Mouse (Mus musculus): ENCODE measurements at regions not wholly inside any gene's neighbourhood (a gene's known extent, or its start where the extent isn't known, plus 50 kb on each side); places are given as distances from the start of the nearest gene placed in this dataset.

GRCm38 (mm10) chr2:137456436-137456835 lies 340.0 kb upstream of the Jag1 start:
- DNase-seq (ENCODE audit: low spot score in 2 of 2): no peak

- no peak for DNase-seq (ENCODE audit: low spot score in 2 of 2)
These were observed 330.5 kb upstream of the Jag1 start for GRCm38 (mm10) chr2:137446919-137447318.

GRCm38 (mm10) chr2:137437741-137438140 lies 321.3 kb upstream of the Jag1 start:
- no peak for DNase-seq (ENCODE audit: low spot score in 2 of 2)

GRCm38 (mm10) chr2:137436161-137436560 lies 319.7 kb upstream of the Jag1 start:
- no peak for DNase-seq (ENCODE audit: low spot score in 2 of 2)

GRCm38 (mm10) chr2:137422656-137423055 lies 306.2 kb upstream of the Jag1 start:
- DNase-seq (ENCODE audit: low spot score in 2 of 2): no peak

GRCm38 (mm10) chr2:137419678-137420077 lies 303.2 kb upstream of the Jag1 start:
- DNase-seq (ENCODE audit: low spot score in 2 of 2): no peak

- no peak for DNase-seq (ENCODE audit: low spot score in 2 of 2)
These were observed 301.2 kb upstream of the Jag1 start for GRCm38 (mm10) chr2:137417691-137418090.

- DNase-seq (ENCODE audit: low spot score in 2 of 2): no peak
These were observed 297.0 kb upstream of the Jag1 start for GRCm38 (mm10) chr2:137413432-137413831.

GRCm38 (mm10) chr2:137409611-137410010 lies 293.2 kb upstream of the Jag1 start:
- no peak for DNase-seq (ENCODE audit: low spot score in 2 of 2)

- DNase-seq (ENCODE audit: low spot score in 2 of 2): no peak
These were observed 291.9 kb upstream of the Jag1 start for GRCm38 (mm10) chr2:137408294-137408693.

- no peak for DNase-seq (ENCODE audit: low spot score in 2 of 2)
These were observed 277.0 kb upstream of the Jag1 start for GRCm38 (mm10) chr2:137393486-137393885.

- DNase-seq (ENCODE audit: low spot score in 2 of 2): no peak
These were observed 263.4 kb upstream of the Jag1 start for GRCm38 (mm10) chr2:137379816-137380215.

GRCm38 (mm10) chr2:137375346-137375745 lies 258.9 kb upstream of the Jag1 start:
- DNase-seq (ENCODE audit: low spot score in 2 of 2): no peak

- DNase-seq (ENCODE audit: low spot score in 2 of 2): no peak
These were observed 254.6 kb upstream of the Jag1 start for GRCm38 (mm10) chr2:137371062-137371461.

GRCm38 (mm10) chr2:137363006-137363405 lies 246.6 kb upstream of the Jag1 start:
- no peak for DNase-seq (ENCODE audit: low spot score in 2 of 2)

- no peak for DNase-seq (ENCODE audit: low spot score in 2 of 2)
These were observed 240.8 kb upstream of the Jag1 start for GRCm38 (mm10) chr2:137357181-137357738.

- DNase-seq (ENCODE audit: low spot score in 2 of 2): no peak
These were observed 227.3 kb upstream of the Jag1 start for GRCm38 (mm10) chr2:137343736-137344135.

- DNase-seq (ENCODE audit: low spot score in 2 of 2): no peak
These were observed 213.6 kb upstream of the Jag1 start for GRCm38 (mm10) chr2:137329995-137330394.

- DNase-seq (ENCODE audit: low spot score in 2 of 2): no peak
These were observed 207.0 kb upstream of the Jag1 start for GRCm38 (mm10) chr2:137323445-137323844.

GRCm38 (mm10) chr2:137310511-137310910 lies 194.1 kb upstream of the Jag1 start:
- no peak for DNase-seq (ENCODE audit: low spot score in 2 of 2)

- no peak for DNase-seq (ENCODE audit: low spot score in 2 of 2)
These were observed 191.7 kb upstream of the Jag1 start for GRCm38 (mm10) chr2:137308116-137308515.

GRCm38 (mm10) chr2:137301474-137302267 lies 185.2 kb upstream of the Jag1 start:
- no peak for DNase-seq (ENCODE audit: low spot score in 2 of 2)

GRCm38 (mm10) chr2:137289231-137289630 lies 172.8 kb upstream of the Jag1 start:
- no peak for DNase-seq (ENCODE audit: low spot score in 2 of 2)

Measured in left cerebral cortex, adult 18-20 months (tissue).